Mouse (Mus musculus): ENCODE results near the gene Spata6. TPM values are rescaled to one million over a fixed set of nuclear protein-coding genes. Genes with fewer than 3 reads are reported as not detected.

The Spata6 gene
- polyA plus RNA-seq, 1 experiment from 2014 or later = 25.5 TPM

DNA sequence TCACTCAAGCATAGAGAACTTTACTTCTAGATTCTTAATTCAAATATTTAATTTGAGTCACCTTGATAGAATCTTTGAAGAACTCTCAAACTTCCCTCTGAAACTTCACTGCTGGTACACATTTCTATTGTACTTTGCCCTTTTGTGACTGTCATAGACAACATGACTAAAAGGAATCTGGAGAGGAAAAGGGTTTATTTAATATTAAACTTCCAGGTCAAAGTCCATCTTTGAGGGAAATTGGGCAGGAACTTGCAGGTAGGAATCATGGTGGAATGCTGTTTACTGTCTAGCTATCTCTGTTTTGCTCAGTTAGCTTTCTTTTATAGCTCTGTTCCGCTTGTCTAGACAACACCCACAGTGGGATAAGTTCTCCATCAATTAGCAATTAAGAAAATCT is 17.8 kb downstream of the Spata6 start:
- Histone ChIP-seq H3K9me3 (replicated peaks; ENCODE audit: control insufficient read depth, low read length) (no peaks in the 10 kb centered on the region), H3K36me3 (ENCODE audit: control insufficient read depth, insufficient read depth, low read length) (no peaks in the 10 kb centered on the region), H3K4me3 (replicated peaks; ENCODE audit: low read length) (no peak overlapping the region), H3K27ac (ENCODE audit: low read length) (no peak overlapping the region), H3K4me1 (ENCODE audit: control insufficient read depth, insufficient read depth, low read length) (no peaks in the 10 kb centered on the region), H3K9ac (ENCODE audit: low read length) (no peak overlapping the region), H3K4me2 (ENCODE audit: low read depth, low read length) (no peak overlapping the region), H3K27me3 (ENCODE audit: control insufficient read depth, insufficient read depth, low read length) (no peaks in the 10 kb centered on the region)
- ATAC-seq (ENCODE audit: insufficient read depth, low FRiP score) = no peak
- 88% methylated on average over 1 of the region's 1 CpGs for whole genome bisulfite sequencing

GRCm38 (mm10) chr4:111780533-111780932 is 60.7 kb downstream of the Spata6 start:
- Histone ChIP-seq H3K4me3 (replicated peaks; ENCODE audit: low read length) (no peak overlapping the region), H3K9ac (ENCODE audit: low read length) (no peak overlapping the region), H3K27ac (ENCODE audit: low read length) (no peak overlapping the region), H3K36me3 (ENCODE audit: control insufficient read depth, insufficient read depth, low read length) (peaks cover 2% of the 10 kb centered on the region; the same call in 1 of the 2 replicates), H3K4me1 (ENCODE audit: control insufficient read depth, insufficient read depth, low read length) (no peaks in the 10 kb centered on the region), H3K27me3 (ENCODE audit: control insufficient read depth, insufficient read depth, low read length) (no peaks in the 10 kb centered on the region), H3K9me3 (replicated peaks; ENCODE audit: control insufficient read depth, low read length) (no peaks in the 10 kb centered on the region), H3K4me2 (ENCODE audit: low read depth, low read length) (no peak overlapping the region)
- ATAC-seq (ENCODE audit: insufficient read depth, low FRiP score) = no peak
- WGBS = 56% methylated on average over 4 of the region's 4 CpGs

- no peaks in the 10 kb centered on the region for H3K36me3 ChIP-seq (ENCODE audit: control insufficient read depth, insufficient read depth, low read length)
- no peak overlapping the region for H3K9ac ChIP-seq (ENCODE audit: low read length)
- H3K27me3 ChIP-seq (ENCODE audit: control insufficient read depth, insufficient read depth, low read length) = no peaks in the 10 kb centered on the region
- H3K27ac ChIP-seq (ENCODE audit: low read length) = no peak overlapping the region
- no peak overlapping the region for H3K4me2 ChIP-seq (ENCODE audit: low read depth, low read length)
- H3K4me1 ChIP-seq (ENCODE audit: control insufficient read depth, insufficient read depth, low read length) = no peaks in the 10 kb centered on the region
- WGBS = 89% methylated on average over 3 of the region's 3 CpGs
- no peak overlapping the region for H3K4me3 ChIP-seq (replicated peaks; ENCODE audit: low read length)
- H3K9me3 ChIP-seq (replicated peaks; ENCODE audit: control insufficient read depth, low read length) = no peaks in the 10 kb centered on the region
- ATAC-seq (ENCODE audit: insufficient read depth, low FRiP score) = no peak
Measured at GRCm38 (mm10) chr4:111799892-111800291, 80.1 kb downstream of the Spata6 start.

GRCm38 (mm10) chr4:111803164-111803563 is 83.4 kb downstream of the Spata6 start:
- no peaks in the 10 kb centered on the region for H3K27me3 ChIP-seq (ENCODE audit: control insufficient read depth, insufficient read depth, low read length)
- no peak for ATAC-seq (ENCODE audit: insufficient read depth, low FRiP score)
- H3K9ac ChIP-seq (ENCODE audit: low read length) = no peak overlapping the region
- H3K4me2 ChIP-seq (ENCODE audit: low read depth, low read length) = no peak overlapping the region
- H3K36me3 ChIP-seq (ENCODE audit: control insufficient read depth, insufficient read depth, low read length) = no peaks in the 10 kb centered on the region
- WGBS = 93% methylated on average over 2 of the region's 2 CpGs
- no peaks in the 10 kb centered on the region for H3K9me3 ChIP-seq (replicated peaks; ENCODE audit: control insufficient read depth, low read length)
- no peak overlapping the region for H3K27ac ChIP-seq (ENCODE audit: low read length)
- no peaks in the 10 kb centered on the region for H3K4me1 ChIP-seq (ENCODE audit: control insufficient read depth, insufficient read depth, low read length)
- no peak overlapping the region for H3K4me3 ChIP-seq (replicated peaks; ENCODE audit: low read length)

DNA sequence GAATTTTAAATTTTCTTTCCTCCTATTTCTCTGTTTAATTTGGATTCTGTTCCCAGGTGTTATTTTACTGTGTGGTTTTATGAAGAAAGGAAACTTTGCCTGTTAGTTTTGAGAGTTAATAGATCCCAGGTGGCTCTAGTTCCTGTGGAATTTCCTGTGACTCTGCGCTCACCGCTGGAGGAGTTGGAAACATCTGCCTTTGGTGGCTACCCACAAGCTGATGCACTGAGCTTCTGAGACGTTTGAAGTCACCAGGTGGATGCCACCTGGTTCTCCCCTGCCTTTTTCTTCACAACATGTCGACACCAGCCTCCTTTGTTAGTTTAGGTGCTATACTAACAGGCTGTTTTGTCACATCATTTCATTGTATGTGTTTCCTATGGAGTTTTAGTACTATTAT is 97.7 kb downstream of the Spata6 start:
- WGBS = 45% methylated on average over 4 of the region's 4 CpGs

GRCm38 (mm10) chr4:111838882-111839281 is 119.1 kb downstream of the Spata6 start:
- Histone ChIP-seq H3K36me3 (ENCODE audit: control insufficient read depth, insufficient read depth, low read length) (no peaks in the 10 kb centered on the region), H3K4me1 (ENCODE audit: control insufficient read depth, insufficient read depth, low read length) (no peaks in the 10 kb centered on the region), H3K27ac (ENCODE audit: low read length) (no peak overlapping the region), H3K27me3 (ENCODE audit: control insufficient read depth, insufficient read depth, low read length) (no peaks in the 10 kb centered on the region), H3K4me3 (replicated peaks; ENCODE audit: low read length) (no peak overlapping the region), H3K9me3 (replicated peaks; ENCODE audit: control insufficient read depth, low read length) (peaks cover 4% of the 10 kb centered on the region; the same call in 1 of the 2 replicates), H3K9ac (ENCODE audit: low read length) (no peak overlapping the region), H3K4me2 (ENCODE audit: low read depth, low read length) (no peak overlapping the region)
- WGBS = 94% methylated on average over 6 of the region's 6 CpGs
- ATAC-seq (ENCODE audit: insufficient read depth, low FRiP score) = no peak

More for the DNA sequence above, 97.7 kb downstream of the Spata6 start:
- Histone ChIP-seq H3K27ac (ENCODE audit: low read length) (no peak overlapping the region), H3K4me3 (replicated peaks; ENCODE audit: low read length) (no peak overlapping the region), H3K4me2 (ENCODE audit: low read depth, low read length) (no peak overlapping the region), H3K9me3 (replicated peaks; ENCODE audit: control insufficient read depth, low read length) (no peaks in the 10 kb centered on the region), H3K27me3 (ENCODE audit: control insufficient read depth, insufficient read depth, low read length) (no peaks in the 10 kb centered on the region), H3K36me3 (ENCODE audit: control insufficient read depth, insufficient read depth, low read length) (no peaks in the 10 kb centered on the region), H3K9ac (ENCODE audit: low read length) (no peak overlapping the region), H3K4me1 (ENCODE audit: control insufficient read depth, insufficient read depth, low read length) (no peaks in the 10 kb centered on the region)
- ATAC-seq (ENCODE audit: insufficient read depth, low FRiP score) = no peak

DNA sequence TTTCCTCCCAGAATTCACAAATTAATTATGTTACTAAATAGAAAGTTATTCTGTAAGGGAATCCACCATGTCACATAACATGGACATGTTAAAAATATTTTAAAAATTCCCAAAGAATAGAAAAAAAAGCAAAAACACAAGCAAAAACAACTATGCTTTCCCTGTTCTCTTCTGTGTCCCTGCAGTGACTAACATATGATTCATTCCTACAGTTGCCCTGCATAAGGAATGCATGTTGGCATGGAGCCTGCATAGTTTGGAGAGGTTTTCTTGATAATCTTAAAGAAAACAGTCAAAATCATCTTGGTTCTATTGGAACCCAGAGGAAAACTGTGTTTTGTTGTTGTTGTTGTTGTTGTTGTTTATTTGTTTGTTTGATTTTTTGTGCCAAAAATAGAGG is 132.8 kb downstream of the Spata6 start:
- H3K4me3 ChIP-seq (replicated peaks; ENCODE audit: low read length) = no peak overlapping the region
- H3K4me2 ChIP-seq (ENCODE audit: low read depth, low read length) = no peak overlapping the region
- no peaks in the 10 kb centered on the region for H3K9me3 ChIP-seq (replicated peaks; ENCODE audit: control insufficient read depth, low read length)
- H3K27ac ChIP-seq (ENCODE audit: low read length) = no peak overlapping the region
- no peak overlapping the region for H3K9ac ChIP-seq (ENCODE audit: low read length)
- no peaks in the 10 kb centered on the region for H3K4me1 ChIP-seq (ENCODE audit: control insufficient read depth, insufficient read depth, low read length)
- H3K27me3 ChIP-seq (ENCODE audit: control insufficient read depth, insufficient read depth, low read length) = no peaks in the 10 kb centered on the region
- no peaks in the 10 kb centered on the region for H3K36me3 ChIP-seq (ENCODE audit: control insufficient read depth, insufficient read depth, low read length)
- ATAC-seq (ENCODE audit: insufficient read depth, low FRiP score) = no peak

DNA sequence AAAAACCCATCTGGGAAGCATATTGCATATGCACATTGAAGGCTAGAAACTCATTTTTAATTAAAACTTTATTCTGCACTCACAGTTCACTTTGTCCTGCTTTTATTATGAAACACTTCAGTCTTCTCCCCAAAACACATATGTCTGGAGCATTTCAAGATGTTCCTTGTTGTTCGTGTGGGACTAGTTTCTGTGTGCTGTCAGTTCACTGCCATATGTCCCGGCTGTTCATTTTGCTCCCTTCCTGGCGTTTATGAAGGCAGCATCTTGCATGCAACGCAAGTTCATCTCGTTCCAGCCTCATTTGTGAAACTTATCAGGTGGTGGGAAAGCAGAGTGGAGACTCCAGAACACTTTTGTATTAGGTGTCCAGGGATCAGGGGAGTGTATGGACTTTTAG is 146.9 kb downstream of the Spata6 start:
- Histone ChIP-seq H3K4me2 (ENCODE audit: low read depth, low read length) (no peak overlapping the region), H3K27me3 (ENCODE audit: control insufficient read depth, insufficient read depth, low read length) (no peaks in the 10 kb centered on the region), H3K27ac (ENCODE audit: low read length) (no peak overlapping the region), H3K4me1 (ENCODE audit: control insufficient read depth, insufficient read depth, low read length) (no peaks in the 10 kb centered on the region), H3K4me3 (replicated peaks; ENCODE audit: low read length) (no peak overlapping the region), H3K36me3 (ENCODE audit: control insufficient read depth, insufficient read depth, low read length) (no peaks in the 10 kb centered on the region), H3K9me3 (replicated peaks; ENCODE audit: control insufficient read depth, low read length) (no peaks in the 10 kb centered on the region), H3K9ac (ENCODE audit: low read length) (no peak overlapping the region)
- 74% methylated on average over 5 of the region's 5 CpGs for WGBS
- ATAC-seq (ENCODE audit: insufficient read depth, low FRiP score) = no peak

DNA sequence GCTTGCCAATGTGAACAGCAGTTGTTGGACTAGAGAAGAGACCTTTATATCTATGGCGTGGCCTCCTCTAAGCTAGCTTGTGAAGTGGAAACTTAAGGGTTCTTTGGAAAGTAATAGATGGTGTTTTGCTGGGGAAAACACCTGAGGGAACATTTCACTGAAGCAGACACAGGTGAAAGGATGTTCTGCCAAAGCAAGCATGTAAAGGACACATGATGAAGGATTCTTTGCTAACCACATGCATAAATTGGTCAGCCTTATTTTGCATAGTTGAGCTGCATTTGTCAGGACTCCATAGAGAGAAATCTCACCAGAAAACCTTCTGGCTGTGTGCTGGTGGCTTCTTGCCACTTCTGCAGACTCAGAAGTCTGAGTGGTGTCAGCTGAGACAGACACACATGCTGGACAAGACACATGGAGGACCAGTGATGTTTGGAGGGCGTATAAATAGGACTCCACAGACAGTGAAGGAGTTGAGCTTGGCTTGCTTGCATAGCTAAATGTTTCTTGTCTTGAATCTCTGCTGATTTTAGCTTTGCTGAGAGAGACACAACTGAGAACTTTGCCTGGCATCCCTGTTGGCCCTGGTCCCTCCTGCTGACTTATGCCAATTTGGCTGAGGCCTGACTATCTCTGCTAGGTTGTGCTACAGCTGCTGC is 148.1 kb downstream of the Spata6 start:
- Histone ChIP-seq H3K27me3 (ENCODE audit: control insufficient read depth, insufficient read depth, low read length) (no peaks in the 10 kb centered on the region), H3K9me3 (replicated peaks; ENCODE audit: control insufficient read depth, low read length) (no peaks in the 10 kb centered on the region), H3K4me2 (ENCODE audit: low read depth, low read length) (no peak overlapping the region), H3K4me3 (replicated peaks; ENCODE audit: low read length) (no peak overlapping the region), H3K9ac (ENCODE audit: low read length) (no peak overlapping the region), H3K36me3 (ENCODE audit: control insufficient read depth, insufficient read depth, low read length) (no peaks in the 10 kb centered on the region), H3K27ac (ENCODE audit: low read length) (no peak overlapping the region), H3K4me1 (ENCODE audit: control insufficient read depth, insufficient read depth, low read length) (no peaks in the 10 kb centered on the region)
- WGBS = 78% methylated on average over 2 of the region's 2 CpGs
- no peak for ATAC-seq (ENCODE audit: insufficient read depth, low FRiP score)

Measured in stomach, embryonic 16.5 days (tissue).